Mouse (Mus musculus): Measurements from ENCODE around the gene Rex1bd.

DNA sequence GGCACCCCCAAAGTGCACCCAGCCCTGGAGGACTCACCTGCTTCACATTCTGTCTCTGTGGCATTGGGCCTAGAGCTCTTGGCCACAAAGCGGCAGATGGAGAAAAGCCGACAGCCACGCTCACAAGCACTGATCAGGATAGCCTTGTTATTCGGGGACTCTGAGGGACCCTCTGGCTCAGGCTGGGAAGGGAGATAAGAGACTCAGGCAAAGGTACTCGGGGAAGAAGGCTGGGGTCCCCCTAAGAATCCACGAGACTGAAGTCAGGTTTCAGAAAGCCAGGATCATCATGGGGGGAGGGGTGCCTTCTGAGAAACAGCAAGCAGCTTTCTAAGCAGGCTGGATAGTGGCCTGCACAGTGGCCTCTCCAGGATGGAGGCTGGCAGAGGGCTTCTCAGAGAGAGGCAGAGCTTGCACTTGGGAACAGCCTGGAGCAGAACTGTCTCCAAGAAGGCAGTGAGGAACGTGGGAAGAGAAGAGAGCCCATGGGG is 20.3 kb downstream of the Rex1bd start:
- no peak for TF ChIP-seq CTCF (IDR thresholded peaks at IDR 0.05; ENCODE audit: extremely low read depth, insufficient read depth, low read length)
- no peak for TF ChIP-seq POLR2A (IDR thresholded peaks at IDR 0.05; ENCODE audit: extremely low read depth, insufficient read depth, low read length)
